Mouse (Mus musculus) frontal cortex, postnatal 10 days (tissue): ENCODE measurements around the gene Zcchc7.
"Not testable (repeated sequence)": the region's sequence is repeated elsewhere in the genome, so short reads cannot be mapped to it uniquely, and the experiment has no call there.

ENCODE experiments used
- DNase-seq, 2 experiments: peaks; one replicate each; pipeline ENCODE4 v3.0.0; 2022; ENCODE audit warnings: low spot score in 2 of 2, mixed read lengths in 1 of 2

The Zcchc7 gene

GRCm38 (mm10) chr4:44917312-44917848 lies 161.7 kb downstream of the Zcchc7 start:
- DNase-seq, result no peak

DNA sequence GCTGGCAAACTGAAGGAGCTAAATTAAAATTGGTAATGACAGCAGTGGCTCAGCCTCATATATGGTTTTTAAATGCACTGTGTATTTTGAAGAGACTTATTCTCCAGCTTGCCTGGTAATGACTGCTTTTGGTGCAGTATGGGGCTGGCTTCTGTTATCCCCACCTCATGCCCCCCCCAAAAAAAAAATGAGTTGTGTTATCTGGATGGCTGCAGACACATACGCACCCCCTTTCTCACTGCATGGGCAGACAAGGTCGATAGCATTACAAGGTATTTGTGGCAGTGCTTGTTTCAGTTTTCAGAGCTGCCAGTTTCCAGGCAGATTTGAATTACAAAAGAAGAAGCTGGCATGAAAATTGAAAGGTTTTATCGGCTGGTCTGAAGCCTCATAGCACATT lies 162.2 kb downstream of the Zcchc7 start:
- DNase-seq, result no peak

DNA sequence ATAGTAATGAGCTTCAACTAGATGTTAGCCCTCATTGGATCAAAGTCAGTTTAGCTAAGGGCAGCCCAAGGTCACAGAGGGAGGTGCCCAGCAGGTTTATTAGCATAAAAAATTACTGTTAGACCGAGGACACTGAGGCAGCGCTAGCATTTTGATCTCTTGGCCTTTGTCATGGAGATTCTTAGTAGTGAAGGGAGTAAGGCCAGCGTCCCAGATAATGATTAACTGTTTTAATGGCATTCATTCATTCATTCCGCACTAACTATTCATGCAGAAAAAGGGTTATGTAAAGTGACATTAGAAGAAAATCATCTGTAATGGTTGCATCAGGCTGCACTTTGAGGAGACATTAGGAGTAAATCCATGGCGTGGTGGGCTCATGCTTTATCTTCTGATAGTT lies 165.2 kb downstream of the Zcchc7 start:
- no peak for DNase-seq

- no peak for DNase-seq
These were observed 166.9 kb downstream of the Zcchc7 start for GRCm38 (mm10) chr4:44922466-44923128.

- DNase-seq, result no peak
These were observed 167.4 kb downstream of the Zcchc7 start for GRCm38 (mm10) chr4:44923129-44923481.

GRCm38 (mm10) chr4:44927934-44928333 lies 172.3 kb downstream of the Zcchc7 start:
- DNase-seq, result no peak

DNA sequence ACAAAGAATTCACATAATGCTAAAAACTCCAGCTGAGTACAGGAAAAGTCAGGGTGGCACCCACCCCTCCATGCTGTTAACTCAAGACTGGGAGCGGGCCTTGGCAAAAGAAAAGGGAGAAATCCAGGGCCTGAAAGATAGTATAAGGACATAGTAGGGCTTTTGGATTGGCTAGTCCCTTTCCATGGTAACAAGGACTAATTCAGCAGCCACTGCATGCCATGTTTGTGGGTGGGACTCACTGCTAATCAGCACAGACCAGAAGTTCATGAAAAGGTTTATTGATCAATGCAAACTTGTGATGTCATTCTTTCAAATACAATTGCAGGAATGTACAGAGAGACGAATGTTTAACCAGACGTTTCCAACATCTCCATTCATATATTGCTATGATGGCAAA lies 173.1 kb downstream of the Zcchc7 start:
- no peak for DNase-seq

DNA sequence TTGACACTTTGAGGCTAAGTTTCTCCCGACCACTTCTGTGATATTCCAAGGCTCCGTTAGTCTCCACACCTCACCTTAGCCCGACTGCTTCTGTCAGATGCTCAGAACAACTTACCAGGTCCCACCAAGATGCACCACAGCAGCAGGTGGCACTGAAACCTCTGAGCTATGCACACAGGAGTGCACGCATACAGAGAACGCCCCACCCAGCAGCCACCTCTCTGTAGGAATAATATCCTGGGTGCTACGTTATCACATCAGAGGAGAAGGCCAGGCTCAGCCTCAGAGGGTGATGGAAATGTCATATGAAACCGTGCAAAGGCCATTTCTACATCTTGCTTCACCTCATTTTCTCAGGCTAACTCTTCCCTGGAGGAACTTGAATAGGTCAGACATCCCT lies 174.7 kb downstream of the Zcchc7 start:
- DNase-seq, result no peak

DNA sequence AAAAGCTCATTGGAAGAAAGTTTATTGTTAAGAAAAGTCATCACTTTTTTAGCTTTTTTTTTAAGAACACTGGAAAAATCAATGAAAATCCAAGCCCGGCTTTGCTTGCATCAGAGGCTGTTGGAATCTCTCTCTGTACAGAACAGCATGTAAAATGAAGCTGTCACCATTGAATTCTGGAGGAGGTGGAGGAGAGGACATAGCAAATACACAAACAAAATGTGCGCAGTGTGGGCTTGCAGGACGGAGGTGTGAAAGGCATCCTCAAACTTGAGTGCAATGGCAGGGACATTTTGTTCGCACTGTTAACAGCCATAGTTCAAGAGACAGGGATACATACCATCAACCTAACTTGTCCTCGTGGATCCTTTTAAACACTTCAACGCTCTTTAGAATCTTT lies 176.1 kb downstream of the Zcchc7 start:
- no peak for DNase-seq

DNA sequence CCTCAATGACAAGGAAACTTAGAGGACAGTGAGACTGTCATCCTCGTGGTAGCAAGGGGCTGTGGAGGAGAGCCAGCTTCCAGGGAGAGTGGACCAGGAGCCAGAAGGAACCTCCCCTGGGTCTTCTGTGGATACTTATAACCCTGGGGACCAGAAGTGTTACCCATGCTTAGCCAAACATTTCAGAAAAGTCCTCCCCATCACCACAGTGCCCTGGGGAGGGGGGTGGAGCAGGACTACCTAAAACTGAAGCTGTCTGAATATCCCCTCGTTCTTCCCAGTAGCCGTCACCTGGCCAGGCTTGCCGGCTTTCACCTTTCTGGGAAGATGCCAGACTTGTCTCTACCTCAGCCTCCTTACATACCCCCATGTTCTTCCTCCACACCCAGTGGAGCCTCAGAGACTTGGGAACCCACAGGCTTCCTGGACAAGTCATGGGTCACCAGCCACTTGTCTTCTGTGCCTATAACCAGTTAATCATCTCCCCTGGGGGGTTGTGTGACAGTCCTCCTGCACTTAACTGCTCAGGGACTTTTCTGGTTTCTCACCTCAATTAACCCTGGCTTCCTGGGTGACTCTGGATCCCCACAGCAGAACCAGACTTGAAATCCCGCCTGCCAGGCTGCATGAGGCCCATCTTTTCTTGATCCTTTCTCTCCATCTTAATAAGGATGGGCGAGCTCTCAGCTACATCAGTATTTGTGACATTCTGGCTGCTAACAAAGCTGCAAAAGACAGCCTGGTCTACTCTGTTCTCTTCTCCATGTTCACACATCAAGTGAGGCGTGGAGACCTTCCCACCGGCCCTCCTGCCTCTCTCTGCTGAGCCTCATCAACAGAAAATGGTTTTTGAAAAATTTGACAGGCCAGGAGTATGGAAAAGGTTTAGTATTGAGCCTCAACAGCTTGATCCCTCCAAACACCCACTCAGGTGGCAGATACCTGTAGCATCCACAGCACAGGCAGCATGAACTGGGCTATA lies 183.0 kb downstream of the Zcchc7 start:
- no peak for DNase-seq

- no peak for DNase-seq
These were observed 184.0 kb downstream of the Zcchc7 start for GRCm38 (mm10) chr4:44939576-44940249.

GRCm38 (mm10) chr4:44940286-44940685 lies 184.6 kb downstream of the Zcchc7 start:
- no peak for DNase-seq

DNA sequence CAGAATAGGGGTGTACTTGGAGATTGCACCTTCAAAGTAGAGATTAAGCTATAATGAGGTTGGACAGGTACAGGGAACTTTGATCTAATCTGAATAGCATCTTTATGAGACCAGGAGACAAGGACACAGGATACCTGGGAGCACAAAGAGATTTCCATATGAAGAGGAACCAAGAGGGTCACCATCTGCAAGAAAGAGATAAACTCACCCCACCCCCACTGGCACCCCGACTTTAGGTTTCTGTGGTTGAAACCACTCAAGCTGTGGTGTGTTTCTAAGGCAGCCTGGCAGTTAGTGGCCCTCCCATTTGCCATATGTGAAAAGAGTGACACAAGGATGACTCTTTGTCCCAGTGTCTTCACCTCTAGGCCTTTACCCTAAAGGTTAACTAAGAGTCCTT lies 186.6 kb downstream of the Zcchc7 start:
- no peak for DNase-seq

- no peak for DNase-seq
These were observed 187.8 kb downstream of the Zcchc7 start for GRCm38 (mm10) chr4:44943480-44943879.

GRCm38 (mm10) chr4:44944426-44945075 lies 188.9 kb downstream of the Zcchc7 start:
- no peak for DNase-seq

GRCm38 (mm10) chr4:44946126-44946525 lies 190.4 kb downstream of the Zcchc7 start:
- DNase-seq, result not testable (repeated sequence)

DNA sequence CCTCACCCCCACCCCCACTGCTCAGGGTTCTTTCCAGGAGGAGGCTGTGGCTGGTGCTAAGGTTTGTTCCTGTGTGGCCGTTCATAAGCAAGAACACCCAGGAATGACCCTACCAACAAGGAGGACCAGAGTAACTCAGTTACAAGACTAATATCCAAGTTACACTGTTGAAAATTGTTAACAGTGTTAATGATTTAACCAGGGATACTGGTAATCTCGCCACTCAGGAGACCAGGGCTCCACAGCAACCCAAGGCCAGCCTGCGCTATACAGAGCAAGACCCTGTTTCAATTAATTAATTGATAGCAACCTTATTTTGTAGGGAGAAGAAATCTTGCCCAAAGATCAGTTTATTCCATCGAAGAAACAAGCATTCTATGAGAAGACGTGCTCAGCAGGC lies 191.8 kb downstream of the Zcchc7 start:
- DNase-seq, result no peak

DNA sequence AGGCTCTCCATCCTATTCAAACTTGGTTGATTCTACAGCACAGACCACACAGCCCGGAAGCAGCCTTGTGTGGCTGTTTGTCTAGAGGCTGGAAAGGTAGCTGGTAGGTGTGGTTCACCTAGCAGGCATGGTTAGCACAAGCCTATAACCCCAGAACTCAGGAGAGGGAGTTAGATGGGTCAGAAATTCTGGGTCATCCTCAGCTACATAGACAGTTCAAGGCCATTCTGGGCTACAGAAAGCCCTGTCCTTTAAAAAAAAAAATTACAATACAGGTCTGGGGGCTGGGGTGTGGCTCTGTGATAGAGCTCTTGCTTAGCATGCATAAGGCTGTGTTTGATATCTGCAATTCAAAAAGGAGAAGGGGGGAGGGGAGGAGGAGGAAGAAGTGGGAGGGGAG lies 192.6 kb downstream of the Zcchc7 start:
- DNase-seq, result no peak

DNA sequence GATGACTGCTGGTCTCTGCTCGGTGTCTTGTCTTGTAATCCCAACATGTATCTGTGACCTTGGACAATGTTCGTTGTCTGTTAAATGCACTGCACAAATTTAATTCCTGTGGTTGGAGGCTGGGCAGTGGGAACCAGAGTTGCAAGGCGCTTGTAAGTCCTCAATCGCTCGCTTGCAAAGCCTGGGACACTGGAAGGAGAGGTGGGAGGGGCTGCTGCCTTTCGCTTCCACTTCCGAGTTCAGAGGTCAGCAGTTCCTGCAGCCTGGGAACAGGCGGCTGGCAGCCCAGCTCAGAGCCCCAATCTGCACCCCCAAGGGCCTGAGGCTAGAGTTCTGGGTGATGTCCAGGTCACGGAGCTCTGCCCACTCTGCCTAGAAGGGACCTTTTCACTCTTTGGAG lies 197.4 kb downstream of the Zcchc7 start:
- no peak for DNase-seq

- no peak for DNase-seq
These were observed 203.1 kb downstream of the Zcchc7 start for GRCm38 (mm10) chr4:44958776-44959175.

- DNase-seq, result no peak
These were observed 203.5 kb downstream of the Zcchc7 start for GRCm38 (mm10) chr4:44959220-44959619.

GRCm38 (mm10) chr4:44963156-44963555 lies 207.5 kb downstream of the Zcchc7 start:
- DNase-seq, result no peak
